Mouse (Mus musculus) stomach, postnatal 0 days (tissue): Measurements from ENCODE around the gene Prkcb.

ENCODE experiments used
- CTCF ChIP-seq: IDR thresholded peaks from 2 replicates; pipeline ENCODE4 v1.5.1; 2016; ENCODE audit warnings: antibody characterized with exemption, low read depth, mild to moderate bottlenecking, moderate library complexity
- EP300 ChIP-seq: optimal IDR thresholded peaks from 2 replicates; pipeline ENCODE3; 2016; ENCODE audit warnings: antibody characterized with exemption

DNA sequence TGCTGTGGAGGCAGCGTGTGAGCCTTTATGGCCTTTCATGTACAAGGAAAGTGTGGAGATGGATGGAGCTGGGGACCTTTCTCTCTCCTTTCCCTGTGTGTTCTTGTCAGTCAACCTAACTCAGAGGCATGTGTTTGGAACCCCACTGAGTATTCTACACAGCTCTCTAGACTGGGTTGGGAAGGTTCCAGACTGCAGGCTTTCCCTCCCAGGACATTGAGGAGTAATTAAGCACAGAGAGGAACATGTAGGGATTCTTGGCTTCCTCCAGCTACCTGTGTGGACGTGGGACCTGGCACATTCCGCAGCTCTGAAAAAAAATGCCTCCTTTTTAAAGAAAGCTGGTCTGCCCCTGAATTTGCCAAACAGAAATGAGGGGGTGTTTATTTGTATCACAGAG, 130.0 kb downstream of the Prkcb start:
- TF ChIP-seq EP300 (no peak), CTCF (no peak)
